Mouse (Mus musculus): ENCODE measurements around the gene C1qtnf3.

C1qtnf3 gene

DNA sequence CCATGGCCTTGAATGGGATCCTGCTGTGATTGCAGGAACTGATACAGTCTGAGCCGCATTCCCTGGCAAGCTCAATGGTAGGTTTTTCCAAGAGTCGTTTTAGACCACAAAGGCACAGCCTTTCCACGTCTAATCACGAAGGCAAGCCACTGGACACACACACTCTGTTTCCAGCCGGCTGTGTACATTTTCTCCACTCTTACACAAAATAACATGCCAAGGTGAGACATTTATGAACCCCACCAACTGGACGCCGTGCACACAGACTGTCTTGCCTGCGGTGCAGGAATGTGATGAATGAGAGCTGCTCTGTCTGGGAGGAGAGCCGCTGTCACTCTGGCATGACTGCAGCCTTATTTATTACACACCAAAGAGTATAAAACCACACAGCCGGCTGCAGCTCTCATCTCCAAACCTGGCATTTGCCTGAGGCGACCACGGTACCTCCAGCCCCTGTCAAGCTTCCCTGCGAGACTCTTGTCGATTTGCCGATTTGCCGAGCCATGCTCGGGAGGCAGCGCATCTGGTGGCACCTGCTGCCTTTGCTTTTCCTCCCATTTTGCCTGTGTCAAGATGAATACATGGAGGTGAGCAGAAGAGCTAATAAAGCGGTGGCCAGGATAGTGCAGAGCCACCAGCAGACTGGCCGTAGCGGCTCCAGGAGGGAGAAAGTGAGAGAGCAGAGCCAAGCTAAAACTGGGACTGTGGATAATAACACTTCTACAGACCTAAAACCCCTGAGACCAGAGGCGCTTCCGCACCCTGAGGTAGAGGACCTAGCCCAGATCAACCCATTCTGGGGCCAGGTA, at the start of gene C1qtnf3:
C1qtnf3 (plus strand) TSS at position 382 of the 809 bp plus-strand sequence.
- DNase-seq (ENCODE audit: low spot score in 2 of 2) = no peak

DNA sequence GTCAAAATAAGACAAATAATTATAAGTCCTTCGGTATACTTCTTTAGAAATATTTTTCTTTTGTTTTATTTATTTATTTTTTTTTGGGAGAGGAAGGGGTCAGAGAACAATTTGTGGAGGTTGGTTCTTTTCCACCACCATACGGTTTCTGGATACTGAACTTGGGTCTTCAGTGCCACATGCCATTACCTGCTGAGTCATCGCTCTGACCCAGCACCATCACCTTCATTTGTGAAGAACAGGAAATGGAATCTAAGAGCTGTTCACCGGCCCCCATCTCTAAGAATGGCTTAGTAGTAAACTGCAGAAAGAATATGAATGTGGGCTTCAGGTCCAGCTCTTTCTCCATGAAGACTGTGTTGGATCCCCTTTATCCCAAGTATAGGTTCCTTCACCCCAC, 49.8 kb upstream of the C1qtnf3 start:
- no peak for DNase-seq (ENCODE audit: low spot score in 2 of 2)

DNA sequence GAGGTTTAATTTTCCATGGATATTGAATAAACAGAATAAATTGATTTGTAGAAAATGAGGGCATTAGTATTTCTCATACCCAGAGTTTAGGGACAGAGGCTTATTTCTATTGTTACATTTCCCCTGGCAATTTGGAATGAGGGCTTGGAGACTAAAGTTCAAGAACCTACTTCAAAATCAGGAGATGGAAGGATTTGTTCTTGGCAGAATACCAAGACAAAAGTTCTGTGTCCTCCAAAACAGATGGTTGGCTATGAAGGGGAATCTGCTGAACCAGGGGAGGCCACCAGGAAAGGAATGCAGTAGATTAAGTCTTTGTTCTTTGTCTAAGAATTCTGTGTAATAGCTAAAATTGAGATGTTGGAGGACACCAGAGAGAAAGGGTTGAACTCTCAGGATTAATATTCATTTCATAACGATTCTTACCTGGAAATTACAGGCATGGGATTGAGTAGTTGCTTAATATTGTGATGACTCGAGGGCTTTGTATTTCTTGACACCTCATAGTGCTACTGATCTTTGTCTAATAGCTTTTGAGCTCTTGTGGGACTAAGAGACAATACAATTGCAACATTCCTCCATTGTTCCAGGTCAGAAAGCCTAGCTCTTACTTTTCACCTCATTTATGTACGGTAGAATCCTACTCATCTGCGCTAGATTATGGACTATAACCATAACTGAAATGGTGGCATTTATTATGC, 35.4 kb upstream of the C1qtnf3 start:
- DNase-seq (ENCODE audit: low spot score in 2 of 2) = no peak

DNA sequence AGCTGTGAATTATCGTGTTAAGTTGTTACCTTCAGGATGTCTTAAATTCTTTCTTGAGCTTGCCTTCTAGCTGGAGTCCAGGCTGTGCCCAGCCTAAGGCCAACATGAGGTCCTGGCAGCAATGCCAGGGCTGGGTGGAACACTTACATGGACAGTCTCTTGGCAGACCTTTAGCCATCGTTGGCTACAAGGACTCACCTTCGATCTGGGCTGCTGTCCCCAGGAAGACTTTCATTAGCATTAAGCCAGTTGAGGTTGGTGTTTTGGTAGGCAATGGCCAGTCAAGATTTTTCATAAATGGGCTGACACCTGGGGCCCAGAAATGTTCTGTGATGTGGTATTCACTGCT, 34.8 kb upstream of the C1qtnf3 start:
- no peak for DNase-seq (ENCODE audit: low spot score in 2 of 2)

DNA sequence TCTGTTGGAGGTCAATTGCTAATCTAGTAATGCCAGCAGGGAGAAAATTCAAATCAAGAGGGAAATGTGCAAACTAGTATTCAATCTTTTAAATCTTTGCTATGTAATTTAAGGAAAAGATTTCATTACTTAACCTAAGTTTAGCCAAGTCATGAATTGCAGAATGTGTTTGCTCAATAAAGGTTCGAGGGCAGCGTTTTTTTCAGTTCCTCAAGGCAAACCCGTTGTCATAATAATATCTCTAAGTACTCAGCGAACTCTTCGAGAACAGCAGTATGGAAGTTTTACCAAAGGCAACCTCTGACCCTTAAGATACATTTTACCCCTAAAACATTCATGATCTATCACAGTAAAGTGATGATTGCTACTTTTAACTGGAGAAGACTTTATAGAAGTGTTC, 31.9 kb upstream of the C1qtnf3 start:
- DNase-seq (ENCODE audit: low spot score in 2 of 2) = no peak

DNA sequence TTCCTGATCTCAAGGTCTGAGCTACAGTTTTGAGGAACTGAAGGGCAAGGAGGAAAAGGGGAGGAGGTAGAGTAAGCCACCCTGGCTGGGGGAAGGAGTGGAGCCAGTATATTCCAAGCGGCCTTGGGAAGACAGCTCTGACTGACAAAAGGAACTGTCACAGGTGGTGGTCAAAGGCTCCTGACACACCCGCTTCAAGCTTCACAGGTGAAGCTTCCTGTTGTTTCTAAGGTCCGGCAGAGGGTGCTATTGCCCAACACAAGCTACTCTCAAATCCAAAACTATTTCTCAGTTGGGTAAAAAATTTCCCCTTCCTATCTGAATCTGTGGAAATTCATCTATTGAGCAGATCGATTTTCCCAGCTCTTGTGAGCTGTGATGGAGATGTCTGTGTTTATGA, 31.1 kb upstream of the C1qtnf3 start:
- no peak for DNase-seq (ENCODE audit: low spot score in 2 of 2)

DNA sequence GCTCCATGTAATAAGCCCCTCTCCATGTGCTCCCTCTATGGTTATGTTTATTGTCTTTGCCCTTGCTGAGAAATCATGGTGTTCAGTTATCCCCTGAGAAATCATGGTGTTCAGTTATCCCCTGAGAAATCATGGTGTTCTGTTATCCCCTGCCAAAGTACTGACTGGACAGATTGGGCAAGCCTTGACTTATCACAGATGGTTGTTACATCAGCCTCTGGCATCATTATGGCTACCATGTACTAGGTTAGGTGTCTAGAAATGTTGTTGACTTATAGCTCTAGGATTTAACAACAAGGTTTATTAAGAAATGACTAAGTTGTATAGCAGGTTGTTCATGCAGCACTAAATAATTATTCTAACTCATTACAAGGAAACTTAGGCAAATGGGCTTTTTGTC, 30.1 kb upstream of the C1qtnf3 start:
- no peak for DNase-seq (ENCODE audit: low spot score in 2 of 2)

DNA sequence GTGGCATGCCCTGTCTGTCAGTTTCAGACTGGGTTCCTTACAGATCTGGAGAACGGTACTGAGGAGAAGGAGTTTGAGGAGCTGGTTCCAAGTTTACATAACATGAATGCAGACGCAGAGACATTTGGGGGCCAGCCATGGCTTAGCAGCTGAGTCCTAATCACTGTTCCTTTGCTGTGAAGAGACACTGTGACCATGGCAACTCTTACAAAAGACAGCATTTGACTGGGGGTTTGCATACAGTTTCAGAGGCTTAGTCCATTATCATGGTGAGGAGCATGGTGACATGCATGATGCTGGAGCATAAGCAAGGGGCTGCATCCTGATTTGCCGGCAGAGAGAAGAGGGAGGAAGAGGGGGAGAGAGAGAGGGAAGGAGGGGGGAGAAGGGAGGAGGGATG, 29.6 kb upstream of the C1qtnf3 start:
- no peak for DNase-seq (ENCODE audit: low spot score in 2 of 2)

DNA sequence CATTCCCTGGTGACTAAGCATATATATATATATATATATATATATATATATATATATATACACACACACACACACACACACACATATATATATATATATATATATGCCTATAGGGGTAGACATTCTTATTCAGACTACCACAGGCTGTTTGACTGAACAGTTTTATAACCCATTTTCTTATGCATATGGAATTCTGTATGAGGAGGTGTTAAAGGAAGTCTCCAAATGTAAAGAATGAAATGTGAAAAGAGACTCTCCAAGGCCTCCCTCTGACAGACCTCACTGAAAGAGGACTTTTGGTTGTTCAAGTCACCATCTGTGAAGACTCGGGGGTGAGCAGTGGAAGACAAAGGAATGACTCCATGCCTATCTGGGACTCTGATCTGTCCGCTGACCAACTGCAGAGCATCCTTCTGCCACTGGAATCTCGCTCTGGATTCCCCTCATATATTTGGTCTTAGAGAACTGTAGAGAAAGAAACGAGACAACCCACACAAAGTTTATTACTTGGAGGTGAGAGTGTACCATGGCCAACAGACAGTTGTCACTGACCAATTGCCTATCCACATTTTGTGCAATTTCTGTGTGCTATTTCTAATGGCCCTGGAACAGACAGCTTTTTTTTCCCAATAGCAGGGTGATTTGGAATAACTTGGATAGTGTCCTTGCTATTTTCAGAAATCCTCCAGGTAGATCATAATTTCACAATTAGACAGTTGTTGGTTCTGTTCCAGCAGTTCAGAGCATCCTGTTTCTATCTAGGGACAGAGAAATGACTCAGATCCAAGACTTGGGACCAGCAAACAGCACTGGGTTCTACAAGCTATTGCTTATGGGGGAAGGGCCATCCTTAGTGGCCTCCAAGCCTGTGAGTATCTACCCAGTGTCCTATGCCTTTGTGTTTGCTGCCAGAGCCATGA, 28.8 kb upstream of the C1qtnf3 start:
- DNase-seq (ENCODE audit: low spot score in 2 of 2) = no peak

DNA sequence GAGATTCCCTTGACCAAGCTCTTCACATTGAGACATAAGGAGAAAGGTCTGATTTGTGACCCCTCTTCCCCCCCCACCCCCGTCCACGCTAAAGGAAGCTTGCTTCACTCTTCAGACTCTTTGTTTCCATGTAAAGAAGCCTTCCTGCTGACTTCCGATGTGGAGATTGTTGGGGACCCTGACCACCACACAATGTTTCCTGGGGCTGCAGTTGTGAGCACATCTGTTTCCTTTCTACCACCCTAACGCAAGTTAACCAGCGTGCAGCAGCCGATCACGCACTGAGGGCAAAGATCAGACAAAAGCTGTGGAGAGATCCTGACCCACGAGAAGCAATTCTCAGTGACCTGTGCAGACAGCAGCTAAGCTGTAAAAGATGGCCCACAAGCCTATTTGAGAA, 24.8 kb upstream of the C1qtnf3 start:
- no peak for DNase-seq (ENCODE audit: low spot score in 2 of 2)

DNA sequence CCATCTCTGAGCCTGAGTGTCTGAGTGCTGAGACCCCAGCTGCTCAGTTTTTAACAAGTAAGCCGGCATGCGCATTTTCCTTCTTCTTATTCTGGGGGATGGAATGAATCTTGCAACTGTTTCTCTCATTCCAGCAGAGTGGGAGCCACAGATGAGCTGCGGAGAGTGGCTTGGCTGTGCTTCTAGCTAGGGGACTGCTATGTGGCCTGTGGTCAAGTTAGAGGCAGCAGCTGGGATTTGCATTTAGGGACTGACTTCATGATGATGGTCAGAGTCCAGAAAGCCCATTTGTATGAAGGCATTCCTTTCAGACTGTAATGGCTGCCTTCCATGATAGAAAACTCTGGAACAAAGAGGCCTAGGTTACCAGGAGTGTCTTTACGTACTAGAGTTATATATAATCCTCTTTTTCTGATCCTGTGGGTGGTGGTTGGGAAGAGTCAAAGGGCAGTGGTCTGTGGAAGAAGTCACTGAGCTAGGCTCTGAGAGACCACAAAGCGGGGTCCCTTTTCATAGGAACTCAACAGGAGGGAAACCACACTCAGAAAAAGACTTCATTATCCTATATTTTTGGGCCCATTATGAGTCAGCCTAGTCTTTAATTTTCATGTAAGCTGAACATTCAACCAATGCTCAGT, 23.4 kb upstream of the C1qtnf3 start:
- no peak for DNase-seq (ENCODE audit: low spot score in 2 of 2)

DNA sequence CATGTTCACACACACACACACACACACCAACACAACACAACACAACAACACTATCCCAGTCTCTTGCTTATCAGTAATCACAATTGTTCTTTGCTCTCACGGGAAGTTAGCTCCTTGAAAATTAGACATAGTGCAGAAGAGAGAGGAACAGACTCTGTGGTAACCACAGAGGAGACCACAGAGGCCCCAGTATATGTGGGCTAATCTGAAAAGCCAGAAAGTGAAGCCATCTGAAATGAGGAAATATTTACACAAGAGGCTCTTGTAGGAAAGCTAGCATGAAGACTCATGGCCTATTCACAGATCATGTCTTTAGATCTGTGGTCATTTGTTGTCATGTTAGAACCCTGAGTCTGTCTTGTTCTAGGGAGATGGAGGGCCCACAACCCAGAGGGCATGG, 18.2 kb upstream of the C1qtnf3 start:
- no peak for DNase-seq (ENCODE audit: low spot score in 2 of 2)

DNA sequence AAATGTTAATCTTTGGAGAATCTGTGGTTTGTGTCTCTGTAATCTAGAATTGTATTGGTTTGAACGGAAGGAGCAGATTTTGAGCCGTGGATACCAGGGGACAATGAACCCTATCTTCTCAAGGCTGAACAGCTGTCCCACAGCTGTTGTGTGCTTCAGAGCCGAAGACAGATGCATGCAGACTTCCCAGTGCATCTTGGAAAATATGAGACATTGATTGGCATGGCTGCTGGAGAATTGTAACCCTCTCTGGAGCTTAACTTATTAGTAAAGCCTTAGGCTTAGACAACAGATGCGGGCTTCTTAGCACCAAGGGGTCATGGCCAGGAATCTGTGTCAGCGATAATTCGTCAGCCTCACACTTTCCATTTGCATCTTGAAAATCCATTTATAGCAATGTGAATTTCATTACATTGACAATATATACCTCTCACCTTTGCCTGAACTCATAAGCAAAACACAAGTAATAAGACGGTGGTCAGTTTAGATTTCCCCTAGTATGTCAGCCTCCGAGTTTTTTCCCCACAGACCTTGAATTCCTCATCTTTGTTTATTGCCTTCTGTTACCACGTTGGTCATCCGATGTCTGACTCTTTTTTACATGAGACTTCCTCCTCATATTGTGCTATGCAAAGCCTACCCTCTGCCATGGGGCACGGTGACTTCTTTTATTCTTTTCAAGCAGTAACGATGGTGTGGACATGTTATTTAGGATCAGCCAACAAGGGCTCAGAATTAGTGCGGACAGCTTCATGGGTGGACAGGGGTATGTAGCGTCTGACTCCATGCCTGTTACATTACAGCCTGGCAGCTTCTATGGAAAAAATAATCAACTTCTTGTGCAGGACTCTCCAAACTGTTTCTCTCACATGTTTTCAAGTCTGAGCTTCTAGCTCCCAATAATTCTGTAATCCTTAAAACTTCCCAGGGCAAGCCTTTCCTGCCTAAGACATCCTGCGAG, 11.7 kb upstream of the C1qtnf3 start:
- no peak for DNase-seq (ENCODE audit: low spot score in 2 of 2)

DNA sequence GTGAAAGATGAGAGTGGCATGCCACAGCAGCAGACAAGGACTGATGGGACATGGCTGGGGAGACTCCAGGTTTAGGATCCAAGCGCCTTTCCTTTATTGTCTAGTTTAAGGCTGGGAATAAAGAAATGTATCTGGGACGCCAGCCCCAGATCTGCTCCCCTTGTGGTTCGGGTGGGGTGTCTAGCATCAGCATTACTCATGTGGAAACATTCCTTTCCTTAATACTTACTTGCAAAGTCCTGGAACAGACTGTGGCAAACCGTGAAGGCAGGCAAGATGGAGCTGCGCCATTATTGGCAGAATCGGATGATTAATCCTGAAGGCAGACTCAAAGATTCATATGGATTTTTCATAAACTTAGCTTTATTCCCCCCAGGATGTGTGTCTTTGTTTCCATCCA, 10.2 kb upstream of the C1qtnf3 start:
- DNase-seq (ENCODE audit: low spot score in 2 of 2) = no peak

DNA sequence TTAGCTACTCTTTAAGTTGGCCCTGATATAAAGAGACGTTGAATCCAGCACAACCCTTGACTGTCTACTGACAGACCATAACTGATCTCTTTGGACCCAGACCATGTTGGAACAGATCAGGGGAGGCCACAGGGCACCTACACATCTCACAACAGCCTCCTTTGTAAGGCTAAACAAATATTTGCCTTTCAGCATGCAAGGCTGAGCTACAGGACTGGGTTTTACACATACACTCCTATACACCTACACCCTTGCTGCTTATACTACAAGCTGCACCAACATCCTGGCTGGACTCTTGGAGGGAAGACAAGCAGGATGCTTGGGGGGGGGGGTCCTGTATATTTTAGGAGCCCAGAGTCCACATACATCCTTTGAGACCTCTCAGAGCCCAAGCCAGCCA, 4.3 kb upstream of the C1qtnf3 start:
- no peak for DNase-seq (ENCODE audit: low spot score in 2 of 2)

DNA sequence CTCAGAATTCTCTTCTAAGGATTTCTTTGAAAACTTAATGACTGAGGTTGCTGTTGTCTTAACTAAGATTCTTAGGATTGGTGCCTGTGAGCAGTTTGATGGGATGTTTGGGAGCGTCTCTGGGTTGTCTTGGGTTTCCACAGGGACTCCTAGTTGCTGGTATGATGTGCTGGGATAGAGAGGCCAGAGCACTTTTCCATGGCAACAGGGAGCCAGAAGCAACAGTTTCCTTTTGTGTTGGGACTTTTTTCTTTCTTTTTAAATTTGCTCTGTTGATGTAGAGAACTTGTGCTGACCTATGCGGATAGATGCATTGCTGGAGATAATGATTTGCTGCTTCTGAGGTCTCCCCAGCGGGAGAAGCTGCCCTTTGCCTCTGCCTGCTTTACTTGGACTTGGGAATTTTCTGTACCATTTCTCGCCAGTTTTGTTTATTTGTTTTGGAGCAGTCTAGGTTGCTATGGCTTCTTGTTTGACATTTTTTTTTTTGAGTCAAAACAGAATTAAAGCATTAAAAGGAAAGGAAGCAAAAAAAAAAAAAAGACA, 701 bp downstream of the C1qtnf3 start:
- no peak for DNase-seq (ENCODE audit: low spot score in 2 of 2)

DNA sequence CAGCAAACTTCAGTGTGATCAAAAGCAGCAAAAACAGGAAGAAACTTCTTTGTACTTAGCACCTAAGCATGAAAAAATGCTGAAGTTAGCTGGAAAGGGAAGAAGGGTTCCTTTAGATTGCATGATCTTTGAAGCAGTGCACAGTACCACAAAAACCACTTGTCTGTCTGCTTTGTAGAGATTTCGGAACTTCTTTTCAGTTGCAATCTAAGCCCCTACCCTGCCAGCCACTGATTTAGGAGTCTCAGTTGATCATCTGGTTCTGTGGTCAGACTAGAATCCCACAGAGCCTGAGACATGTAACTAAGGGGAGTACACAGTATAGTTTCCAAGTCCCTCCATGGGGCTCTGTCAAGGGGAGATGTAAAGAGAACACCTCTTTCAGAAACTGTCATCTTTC, 1.3 kb downstream of the C1qtnf3 start:
- DNase-seq (ENCODE audit: low spot score in 2 of 2) = no peak

DNA sequence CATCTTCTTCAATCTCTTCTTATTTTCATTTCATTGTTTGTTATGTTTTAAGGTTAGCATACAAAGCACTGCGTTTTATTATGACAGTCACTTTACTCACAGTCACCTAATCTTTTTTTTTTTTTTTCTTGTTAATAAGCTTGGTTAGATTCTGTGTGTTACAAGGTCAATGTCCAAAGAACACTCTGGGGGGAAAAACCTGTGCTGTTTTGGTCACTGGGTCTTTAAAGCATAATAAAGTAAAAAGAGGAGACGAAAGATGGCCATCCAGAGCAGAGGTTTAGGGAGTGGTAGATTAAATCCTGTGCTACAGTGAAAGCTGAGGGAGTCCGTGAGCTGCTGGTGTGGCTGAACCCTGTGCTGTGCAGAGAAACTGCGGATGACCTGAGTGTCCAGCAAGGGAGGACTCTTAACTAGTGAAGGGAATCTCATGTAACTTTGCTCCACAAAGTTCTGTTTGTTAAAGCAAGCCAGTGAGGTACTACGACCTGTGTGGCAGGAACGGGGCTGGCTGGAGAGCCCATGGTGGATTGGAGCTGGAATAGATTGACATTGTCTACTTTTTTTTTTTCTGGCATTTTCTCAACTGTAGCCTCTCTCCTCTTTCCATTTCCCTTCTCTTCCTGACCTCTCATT, 2.4 kb downstream of the C1qtnf3 start:
- DNase-seq (ENCODE audit: low spot score in 2 of 2) = no peak

DNA sequence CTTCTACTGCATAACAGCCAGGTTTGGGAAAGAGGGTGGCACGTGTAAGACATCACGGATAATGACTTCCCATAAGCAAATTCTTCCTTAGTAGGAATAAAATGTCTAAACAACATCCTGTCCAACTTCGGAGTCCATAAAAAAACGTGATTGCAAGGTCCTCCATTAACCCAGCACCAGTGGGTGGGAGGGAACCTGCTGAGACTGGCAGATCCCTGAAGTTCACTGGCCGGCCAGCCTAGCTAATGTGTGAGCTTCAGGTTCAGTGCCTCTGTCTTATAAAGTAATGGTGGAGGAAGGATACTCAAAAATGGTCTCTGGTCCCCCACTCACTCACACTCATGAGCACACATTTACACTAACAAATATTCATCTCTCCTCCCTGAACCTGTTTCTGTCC, 3.0 kb downstream of the C1qtnf3 start:
- DNase-seq (ENCODE audit: low spot score in 2 of 2) = no peak

DNA sequence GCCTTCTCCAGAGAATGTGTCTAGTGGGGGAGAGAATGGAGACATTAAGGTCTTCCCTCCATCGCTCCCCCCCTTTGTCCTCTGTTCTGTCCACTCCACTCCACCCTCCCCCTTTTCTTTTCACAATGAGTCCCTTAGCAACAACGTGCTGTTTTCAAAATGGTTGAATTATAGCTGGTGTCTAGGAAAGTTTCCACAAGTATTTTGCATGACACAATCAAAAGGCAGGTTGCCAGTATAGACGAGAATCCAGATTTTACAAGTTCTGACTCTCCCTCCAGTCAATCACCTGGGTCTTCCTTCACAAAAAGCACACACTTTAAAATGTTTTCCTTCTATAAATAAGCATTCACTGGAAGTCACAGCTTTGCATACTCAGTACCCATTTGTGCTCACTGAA, 4.6 kb downstream of the C1qtnf3 start:
- DNase-seq (ENCODE audit: low spot score in 2 of 2) = no peak
